Mouse (Mus musculus) forebrain, embryonic 11.5 days (tissue): ENCODE data around the gene Sphk1. TPM values are rescaled to one million over a fixed set of nuclear protein-coding genes. Genes with fewer than 3 reads are reported as not detected.

Source experiments
- ATAC-seq: fragments of 200-750 bp; cut with Nextera tagmentation; replicated peaks from 2 replicates; pipeline ENCODE4 v1.8.0; 2017; ENCODE audit warnings: moderate TSS enrichment; ENCODE audit not compliant: low FRiP score
- DNase-seq: peaks from one replicate; pipeline ENCODE4 v3.0.0-alpha.2; 2017; ENCODE audit warnings: low spot score
- H3K27ac ChIP-seq: fragments of 300-500 bp; sonication (generic); 2 replicates; pipeline ENCODE4 v1.5.1; 2014; ENCODE audit warnings: low read depth, low read length
- H3K27me3 ChIP-seq: fragments of 300-500 bp; sonication (generic); 2 replicates; pipeline ENCODE4 v1.6.1; 2014; ENCODE audit warnings: mild to moderate bottlenecking, low read length, mixed read lengths; ENCODE audit not compliant: control insufficient read depth, insufficient read depth
- H3K36me3 ChIP-seq: fragments of 300-500 bp; sonication (generic); 2 replicates; pipeline ENCODE4 v1.6.1; 2014; ENCODE audit warnings: mild to moderate bottlenecking, low read length, moderate library complexity, mixed read lengths; ENCODE audit not compliant: control insufficient read depth, insufficient read depth
- H3K4me1 ChIP-seq: fragments of 300-500 bp; sonication (generic); replicated peaks from 2 replicates; pipeline ENCODE4 v1.6.1; 2014; ENCODE audit warnings: low read length, mixed read lengths; ENCODE audit not compliant: control insufficient read depth, insufficient read depth
- H3K4me2 ChIP-seq: fragments of 300-500 bp; sonication (generic); 2 replicates; pipeline ENCODE4 v1.6.1; 2014; ENCODE audit warnings: low read depth, mild to moderate bottlenecking, low read length, moderate library complexity, mixed read lengths; ENCODE audit not compliant: severe bottlenecking
- H3K4me3 ChIP-seq: fragments of 300-500 bp; sonication (generic); 2 replicates; pipeline ENCODE4 v1.5.1; 2014; ENCODE audit warnings: low read depth, low read length
- H3K9ac ChIP-seq: fragments of 300-500 bp; sonication (generic); 2 replicates; pipeline ENCODE4 v1.6.1; 2014; ENCODE audit warnings: low read length
- H3K9me3 ChIP-seq: fragments of 300-500 bp; sonication (generic); 2 replicates; pipeline ENCODE4 v1.6.1; 2016; ENCODE audit warnings: low read length, mixed read lengths; ENCODE audit not compliant: control insufficient read depth
- WGBS: fragments of 180-500 bp; shearing (Covaris S2); extraction: QIAGEN DNeasy Blood & Tissue Kit; methylation state at CpG from one replicate; pipeline ENCODE4 v1.1.7; 2014; 5-methylcytosine and 5-hydroxymethylcytosine counted together
- polyA plus RNA-seq: library from polyadenylated mRNA; unstranded; fragments of >200 nt; fragmentation: Nextera tagmentation; extraction: Ambion mirVana; gene quantifications from 2 replicates; pipeline ENCODE4 v1.2.1, GENCODE M21; 2014

The Sphk1 gene
- polyA plus RNA-seq, 1 experiment from 2014 or later, result 3.8 TPM

DNA sequence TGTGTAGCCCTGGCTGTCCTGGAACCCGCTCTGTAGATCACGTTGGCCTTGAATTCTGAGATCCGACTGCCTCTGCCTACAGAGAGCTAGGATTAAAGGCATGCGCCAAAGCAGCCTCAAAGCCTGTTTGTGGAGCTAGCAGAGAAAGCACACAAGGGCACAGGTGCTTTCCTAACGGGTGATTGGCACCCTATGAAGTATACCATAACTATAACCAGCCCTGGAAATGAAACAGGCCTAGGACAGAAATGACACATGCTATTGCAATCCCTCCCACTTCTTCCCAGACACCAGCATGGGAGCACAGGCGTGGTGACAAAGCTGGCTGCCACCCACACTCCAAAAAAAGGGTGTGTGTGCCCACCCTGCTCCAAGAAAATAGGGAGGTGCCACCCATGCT lies 17.7 kb upstream of the Sphk1 start:
- ATAC-seq (no peak), DNase-seq (no peak)
- Histone ChIP-seq H3K4me2 (no peak overlapping the region), H3K27me3 (peaks cover 2% of the 10 kb centered on the region; the same call in 1 of the 2 replicates), H3K9ac (no peak overlapping the region), H3K4me1 (no peaks in the 10 kb centered on the region), H3K9me3 (no peaks in the 10 kb centered on the region), H3K27ac (no peak overlapping the region), H3K36me3 (no peaks in the 10 kb centered on the region), H3K4me3 (no peak overlapping the region)
- WGBS, result 80% methylated on average over 6 of the region's 6 CpGs

DNA sequence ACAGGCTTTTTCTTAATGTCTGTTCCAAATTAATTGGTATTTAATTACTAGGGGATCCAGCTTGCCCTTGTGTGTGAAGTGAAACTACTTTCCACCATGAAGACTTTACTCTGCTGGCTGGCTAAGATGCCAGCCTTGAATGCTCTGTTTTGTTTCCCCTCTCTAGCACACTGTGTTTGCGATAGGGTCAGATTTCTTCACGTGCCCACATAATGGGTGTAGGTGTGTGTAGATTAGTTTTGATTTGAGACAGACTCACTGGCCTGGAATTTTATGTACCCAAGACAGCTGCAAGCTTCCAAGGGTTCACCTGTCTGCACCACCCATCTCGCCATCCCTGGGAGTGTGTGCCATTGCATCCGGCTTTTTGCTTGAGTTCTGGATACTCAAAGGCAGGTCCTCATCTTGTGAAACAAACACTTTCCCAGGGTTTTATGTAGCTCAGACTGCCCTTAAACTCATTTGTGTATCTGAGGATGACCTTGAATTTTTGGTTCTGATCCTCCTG lies 17.1 kb upstream of the Sphk1 start:
- Histone ChIP-seq H3K9me3 (no peaks in the 10 kb centered on the region), H3K9ac (no peak overlapping the region), H3K36me3 (no peaks in the 10 kb centered on the region), H3K27ac (no peak overlapping the region), H3K4me2 (no peak overlapping the region), H3K27me3 (peaks cover 2% of the 10 kb centered on the region; the same call in 1 of the 2 replicates), H3K4me1 (no peaks in the 10 kb centered on the region), H3K4me3 (no peak overlapping the region)
- ATAC-seq, result no peak
- 88% methylated on average over 4 of the region's 4 CpGs for WGBS
- no peak for DNase-seq

DNA sequence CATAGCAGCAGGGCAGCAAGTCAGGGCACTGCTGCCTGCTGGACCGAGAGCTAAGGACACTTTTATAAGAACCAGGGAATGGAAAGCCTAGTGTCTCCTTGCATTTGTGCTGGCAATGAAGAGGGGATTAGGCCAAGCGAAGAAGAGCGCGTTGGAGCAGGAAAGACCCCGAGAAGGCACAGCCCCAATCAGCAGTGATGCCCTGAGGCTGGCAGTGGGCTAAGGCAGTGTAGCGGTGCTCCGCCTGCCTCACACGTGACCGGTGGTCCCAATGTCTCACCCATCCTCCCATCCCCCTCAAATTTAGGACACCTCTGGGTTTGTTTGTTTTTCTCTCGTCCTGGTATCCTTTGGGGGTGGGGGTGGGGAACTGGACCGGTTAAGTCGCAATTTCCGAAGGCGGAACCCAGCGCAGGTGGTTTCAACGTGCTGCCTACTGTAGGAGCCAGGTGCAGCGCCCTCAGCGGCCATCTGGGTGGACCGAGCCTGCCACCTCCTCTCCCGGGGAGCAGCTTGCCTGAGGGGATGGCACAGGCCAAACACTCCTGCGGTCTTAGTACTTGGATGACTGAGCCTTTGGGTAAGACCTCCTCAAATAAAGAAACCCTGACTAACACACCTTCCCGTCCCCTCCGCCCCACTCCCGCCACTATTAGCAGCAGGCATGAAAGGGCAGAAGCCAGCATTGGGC lies 15.2 kb upstream of the Sphk1 start:
- H3K36me3 ChIP-seq, result no peaks in the 10 kb centered on the region
- H3K4me1 ChIP-seq, result no peaks in the 10 kb centered on the region
- no peak overlapping the region for H3K27ac ChIP-seq
- 9% methylated on average over 24 of the region's 24 CpGs for WGBS
- H3K9ac ChIP-seq, result no peak overlapping the region
- H3K4me3 ChIP-seq, result no peak overlapping the region
- ATAC-seq (no peak), DNase-seq (no peak)
- no peaks in the 10 kb centered on the region for H3K9me3 ChIP-seq
- peaks cover 2% of the 10 kb centered on the region; the same call in 1 of the 2 replicates for H3K27me3 ChIP-seq
- peak overlapping the region; percentile 33; the same call in 1 of the 2 replicates for H3K4me2 ChIP-seq

DNA sequence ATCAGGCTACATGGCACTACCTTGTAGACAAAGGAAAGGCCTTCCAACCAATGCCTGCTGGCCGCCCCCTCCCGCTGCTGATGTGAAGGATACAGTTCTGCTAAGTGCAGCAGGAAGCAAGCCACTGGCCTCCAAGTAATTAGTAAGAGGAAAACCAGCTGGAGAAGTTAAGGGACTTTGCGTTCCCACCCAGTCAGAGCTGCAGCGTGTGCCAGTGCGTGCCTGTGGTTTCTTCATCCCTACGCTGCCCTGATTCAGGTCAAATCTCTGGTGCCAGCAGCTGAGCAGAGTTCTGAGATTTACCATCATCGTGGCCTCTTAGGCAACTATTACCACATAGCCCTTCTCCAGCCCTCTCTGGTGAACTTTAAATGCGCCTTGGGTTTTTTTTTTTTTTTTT lies 12.2 kb upstream of the Sphk1 start:
- no peak overlapping the region for H3K4me2 ChIP-seq
- H3K27ac ChIP-seq, result no peak overlapping the region
- H3K27me3 ChIP-seq, result peaks cover 2% of the 10 kb centered on the region; the same call in 1 of the 2 replicates
- H3K4me3 ChIP-seq, result no peak overlapping the region
- DNase-seq (no peak), ATAC-seq (no peak)
- no peak overlapping the region for H3K9ac ChIP-seq
- no peaks in the 10 kb centered on the region for H3K4me1 ChIP-seq
- 80% methylated on average over 8 of the region's 8 CpGs for WGBS
- H3K9me3 ChIP-seq, result no peaks in the 10 kb centered on the region
- no peaks in the 10 kb centered on the region for H3K36me3 ChIP-seq

DNA sequence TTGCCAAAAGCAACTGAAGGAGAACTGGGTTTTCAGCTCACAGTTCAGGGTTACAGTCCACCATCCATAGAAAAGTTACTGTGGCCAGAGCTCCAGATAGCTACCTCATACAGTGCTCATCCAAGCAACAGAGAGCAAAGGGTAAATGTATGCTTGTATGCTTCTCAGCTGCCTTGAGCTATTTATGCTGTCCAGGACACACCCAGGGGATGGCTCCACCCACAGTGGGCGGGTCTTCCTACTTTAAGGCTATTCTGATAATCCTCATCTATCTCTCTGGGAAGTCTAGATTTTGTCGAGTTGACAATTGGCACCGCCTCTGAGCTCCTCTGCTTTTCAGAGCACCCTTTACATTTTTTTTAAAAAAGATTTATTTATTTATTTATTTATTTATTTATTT lies 9.6 kb upstream of the Sphk1 start:
- no peaks in the 10 kb centered on the region for H3K27me3 ChIP-seq
- ATAC-seq, result no peak
- no peak overlapping the region for H3K27ac ChIP-seq
- H3K4me1 ChIP-seq, result no peaks in the 10 kb centered on the region
- H3K4me2 ChIP-seq, result no peak overlapping the region
- no peak for DNase-seq
- WGBS, result 65% methylated on average over 3 of the region's 3 CpGs
- no peaks in the 10 kb centered on the region for H3K36me3 ChIP-seq
- H3K9ac ChIP-seq, result no peak overlapping the region
- no peaks in the 10 kb centered on the region for H3K9me3 ChIP-seq
- no peak overlapping the region for H3K4me3 ChIP-seq

DNA sequence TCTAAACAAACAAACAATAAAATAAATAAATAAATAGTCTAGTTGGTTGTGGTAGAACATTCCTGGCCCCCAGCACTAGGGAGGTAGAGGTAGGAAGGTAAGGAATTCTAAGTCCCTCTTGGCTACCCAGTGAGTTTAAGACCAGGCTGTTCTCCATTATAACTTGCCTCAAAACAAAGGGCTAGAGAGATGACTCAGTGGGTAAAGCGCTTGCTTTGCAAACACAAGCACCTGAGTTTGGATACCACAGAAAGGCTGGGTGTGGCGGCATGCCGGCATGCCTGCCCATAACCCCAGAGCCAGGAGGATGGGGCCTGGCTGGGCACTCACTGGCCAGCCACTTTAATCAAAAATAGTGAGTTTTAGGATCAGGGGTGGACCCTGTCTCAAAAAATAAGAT lies 8.7 kb upstream of the Sphk1 start:
- H3K4me3 ChIP-seq, result no peak overlapping the region
- H3K36me3 ChIP-seq, result no peaks in the 10 kb centered on the region
- no peaks in the 10 kb centered on the region for H3K9me3 ChIP-seq
- DNase-seq (no peak), ATAC-seq (no peak)
- H3K4me2 ChIP-seq, result no peak overlapping the region
- 73% methylated on average over 3 of the region's 3 CpGs for WGBS
- H3K4me1 ChIP-seq, result no peaks in the 10 kb centered on the region
- H3K27me3 ChIP-seq, result no peaks in the 10 kb centered on the region
- no peak overlapping the region for H3K27ac ChIP-seq
- no peak overlapping the region for H3K9ac ChIP-seq

DNA sequence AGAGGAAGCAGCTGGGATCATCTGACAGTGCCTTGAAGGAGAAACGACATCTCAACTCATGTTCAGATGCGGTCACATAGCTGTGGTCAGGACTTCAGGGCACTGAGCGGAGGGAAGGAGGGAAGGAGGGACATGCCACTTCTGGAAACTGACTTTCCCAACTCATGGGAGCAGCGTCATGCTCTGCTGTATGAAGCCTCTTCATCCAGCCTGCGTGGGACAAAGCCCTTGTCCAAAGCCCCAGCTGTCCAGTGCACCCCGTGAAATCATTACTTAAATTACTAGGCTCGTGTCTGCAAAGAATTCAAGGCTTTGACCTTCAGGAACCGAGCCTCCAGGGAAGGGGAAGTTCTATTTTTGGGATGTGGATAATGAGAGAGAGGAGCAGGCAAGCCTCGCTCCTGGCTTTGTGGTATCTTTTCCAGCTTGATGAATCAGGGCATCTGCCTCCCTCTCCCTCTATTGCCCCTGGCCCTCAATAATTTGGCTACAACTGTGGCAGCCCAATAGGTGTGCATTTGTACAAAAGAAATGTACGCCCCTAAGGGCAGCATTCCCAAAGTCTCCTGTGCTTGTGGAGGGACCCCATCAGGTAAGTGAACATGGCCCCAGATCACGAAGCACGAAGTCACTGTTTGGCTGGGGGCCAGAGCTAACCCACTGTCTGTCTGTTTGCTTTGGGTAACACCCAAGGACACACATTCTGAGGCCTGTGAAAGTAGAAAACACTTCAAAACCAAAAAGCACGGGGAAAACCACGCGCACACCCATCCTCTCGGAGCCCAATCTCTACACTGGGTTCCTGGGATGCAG lies 7.6 kb upstream of the Sphk1 start:
- Histone ChIP-seq H3K4me3 (no peak overlapping the region), H3K9ac (no peak overlapping the region), H3K9me3 (no peaks in the 10 kb centered on the region), H3K36me3 (no peaks in the 10 kb centered on the region), H3K4me2 (no peak overlapping the region), H3K27ac (no peak overlapping the region), H3K4me1 (no peaks in the 10 kb centered on the region), H3K27me3 (no peaks in the 10 kb centered on the region)
- 66% methylated on average over 16 of the region's 16 CpGs for whole genome bisulfite sequencing
- DNase-seq, result no peak
- no peak for ATAC-seq

DNA sequence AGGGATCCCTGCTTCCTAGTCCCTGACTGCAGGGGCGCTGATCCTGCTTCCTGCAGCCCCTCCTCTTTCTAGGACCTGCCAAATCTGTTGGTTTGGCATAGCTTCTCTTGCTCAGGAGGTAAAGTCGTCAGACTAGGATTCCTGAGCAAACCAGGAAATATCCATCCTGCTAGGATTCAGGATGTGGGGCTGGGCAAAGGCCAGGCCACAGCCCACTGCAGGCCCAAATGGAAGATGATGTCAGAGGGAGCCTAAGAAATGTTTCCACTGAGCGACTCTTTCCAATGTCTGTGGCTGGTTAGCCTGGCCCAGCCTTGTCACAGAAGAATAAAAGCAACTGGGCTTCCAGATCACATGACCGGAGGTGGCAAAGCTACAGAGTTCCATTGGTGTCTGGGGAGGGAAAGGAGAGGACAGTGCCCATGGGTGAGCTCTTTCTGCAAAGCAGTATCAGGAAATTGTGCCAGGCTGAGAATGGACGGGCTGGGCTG lies 7.0 kb upstream of the Sphk1 start:
- no peak for DNase-seq
- WGBS, result 38% methylated on average over 5 of the region's 5 CpGs
- Histone ChIP-seq H3K36me3 (no peaks in the 10 kb centered on the region), H3K9ac (no peak overlapping the region), H3K9me3 (no peaks in the 10 kb centered on the region), H3K4me2 (no peak overlapping the region), H3K27me3 (no peaks in the 10 kb centered on the region), H3K4me1 (no peaks in the 10 kb centered on the region), H3K27ac (no peak overlapping the region), H3K4me3 (no peak overlapping the region)
- no peak for ATAC-seq
